Comparison of ENCODE assay signal across 8 mouse cellular contexts in genomic region chr11:60185396-60186231, GRCm38 (mm10). TPM values are rescaled to one million over a fixed set of nuclear protein-coding genes. Genes with fewer than 3 reads are reported as not detected.
DNase-seq lines count a peak whose midpoint lies in the region; ATAC-seq lines count a peak whose summit lies in the region.

No protein-coding gene starts in this region.

- ATAC-seq in embryonic facial prominence, embryonic 14.5 days (ENCODE audit: low read depth) = no peak
- no peak for ATAC-seq in midbrain, embryonic 12.5 days (ENCODE audit: low FRiP score, low read depth)

- H3K4me1 ChIP-seq in embryonic facial prominence, embryonic 14.5 days (ENCODE audit: control insufficient read depth, insufficient read depth, low read length) = peaks cover 46% of the 10 kb centered on the region
- peaks cover 55% of the 10 kb centered on the region for H3K4me1 ChIP-seq in midbrain, embryonic 12.5 days

- peak overlapping the region; percentile 44; the same call in 1 of the 2 replicates for H3K27ac ChIP-seq in embryonic facial prominence, embryonic 14.5 days (replicated peaks; ENCODE audit: low read depth, low read length)
- H3K27ac ChIP-seq in midbrain, embryonic 12.5 days (replicated peaks) = peak overlapping the region; percentile 80

- peak; percentile 46 for DNase-seq in adrenal gland, adult 8-10 months
- DNase-seq in adrenal gland, adult 18-20 months (ENCODE audit: low spot score in 2 of 2) = no peak
- DNase-seq in 416B (ENCODE audit: low read depth) = peak; percentile 65
- DNase-seq in embryonic facial prominence, embryonic 14.5 days (ENCODE audit: low spot score) = no peak
- DNase-seq in layer of hippocampus, postnatal 14 days (ENCODE audit: low spot score in 2 of 2) = peak; percentile 58 to 75
- no peak for DNase-seq in frontal cortex, postnatal 25 days (ENCODE audit: low spot score in 2 of 2)
- DNase-seq in testis, postnatal 10 days (ENCODE audit: low spot score) = no peak

- no peaks in the 10 kb centered on the region for H3K9me3 ChIP-seq in embryonic facial prominence, embryonic 14.5 days (ENCODE audit: control insufficient read depth, low read length)
- no peaks in the 10 kb centered on the region for H3K9me3 ChIP-seq in midbrain, embryonic 12.5 days

- 75% methylated on average over 17 of the region's 20 CpGs for WGBS in embryonic facial prominence, embryonic 14.5 days
- 86% methylated on average over 20 of the region's 20 CpGs for WGBS in midbrain, embryonic 12.5 days

- no peaks in the 10 kb centered on the region for H3K27me3 ChIP-seq in embryonic facial prominence, embryonic 14.5 days (replicated peaks; ENCODE audit: control insufficient read depth, insufficient read depth, low read length)
- H3K27me3 ChIP-seq in midbrain, embryonic 12.5 days = no peaks in the 10 kb centered on the region

- no peak overlapping the region for H3K4me2 ChIP-seq in embryonic facial prominence, embryonic 14.5 days (ENCODE audit: low read depth, low read length)
- H3K4me2 ChIP-seq in midbrain, embryonic 12.5 days (replicated peaks) = no peak overlapping the region

- no peak overlapping the region for H3K4me3 ChIP-seq in embryonic facial prominence, embryonic 14.5 days (ENCODE audit: low read depth, low read length)
- no peak overlapping the region for H3K4me3 ChIP-seq in midbrain, embryonic 12.5 days

- peak overlapping the region; percentile 30; the same call in 1 of the 2 replicates for H3K9ac ChIP-seq in embryonic facial prominence, embryonic 14.5 days (ENCODE audit: low read depth, low read length)
- H3K9ac ChIP-seq in midbrain, embryonic 12.5 days (replicated peaks) = peak overlapping the region; percentile 32; the same call in 1 of the 2 replicates

- H3K36me3 ChIP-seq in embryonic facial prominence, embryonic 14.5 days (ENCODE audit: control insufficient read depth, insufficient read depth, low read length) = peaks cover 58% of the 10 kb centered on the region
- H3K36me3 ChIP-seq in midbrain, embryonic 12.5 days = peaks cover 56% of the 10 kb centered on the region

RNA-seq across cellular contexts. Expression of gene Srebf1, which starts 36.8 kb away (rescaled TPM):
- total RNA-seq in adrenal gland, adult 8-10 months (2022) = 100 to 1,000 TPM; 165 to 367 (median 213) TPM
- 100 to 1,000 TPM; 141 to 185 TPM for total RNA-seq in adrenal gland, adult 18-20 months (2021)
- 58.3 and 67.6 TPM in 2 replicates for polyA plus RNA-seq in embryonic facial prominence, embryonic 14.5 days (2014; fragmentation: Nextera tagmentation; extraction: Ambion mirVana)
- 10 to 100 TPM; 53.2 to 55.2 TPM for total RNA-seq in layer of hippocampus, postnatal 14 days (2021)
- polyA plus RNA-seq in midbrain, embryonic 12.5 days (2016; fragmentation: Nextera tagmentation; extraction: Ambion mirVana) = 46.8 and 56.8 TPM in 2 replicates

Comparison
In these comparisons a context has a peak if more than half of its experiments do, and no peak if none do; other contexts are left out.
1. DNase-seq: peak in adrenal gland, adult 8-10 months (single experiment), 416B (single experiment) and layer of hippocampus, postnatal 14 days (2 of 2); none in adrenal gland, adult 18-20 months (0 of 2), embryonic facial prominence, embryonic 14.5 days (single experiment), frontal cortex, postnatal 25 days (0 of 2) and testis, postnatal 10 days (single experiment).